Mouse (Mus musculus) hindbrain, embryonic 10.5 days (tissue): Measurements from ENCODE around the gene Ikbkg. TPM values are rescaled to one million over a fixed set of nuclear protein-coding genes. Genes with fewer than 3 reads are reported as not detected.
A peak's percentile ranks its signal among the peaks of the same experiment; 100 is the strongest.
"Not testable (repeated sequence)": the region's sequence is repeated elsewhere in the genome, so short reads cannot be mapped to it uniquely, and the experiment has no call there.

ENCODE experiments used
- DNase-seq: peaks from one replicate; pipeline ENCODE4 v3.0.0-alpha.2; 2017; ENCODE audit warnings: low spot score
- H3K27ac ChIP-seq: fragments of 300-500 bp; sonication (generic); 2 replicates; pipeline ENCODE4 v1.5.1; 2016; ENCODE audit warnings: mild to moderate bottlenecking, moderate library complexity
- H3K27me3 ChIP-seq: fragments of 300-500 bp; sonication (generic); 2 replicates; pipeline ENCODE4 v1.6.1; 2016; ENCODE audit warnings: mild to moderate bottlenecking; ENCODE audit not compliant: poor library complexity, insufficient read depth, severe bottlenecking
- H3K36me3 ChIP-seq: fragments of 300-500 bp; sonication (generic); 2 replicates; pipeline ENCODE4 v1.6.1; 2016; ENCODE audit warnings: mild to moderate bottlenecking, moderate library complexity
- H3K4me1 ChIP-seq: fragments of 300-500 bp; sonication (generic); replicated peaks from 2 replicates; pipeline ENCODE4 v1.6.1; 2016; ENCODE audit warnings: mild to moderate bottlenecking
- H3K4me3 ChIP-seq: fragments of 300-500 bp; sonication (generic); 2 replicates; pipeline ENCODE4 v1.5.1; 2016; ENCODE audit warnings: mild to moderate bottlenecking, moderate library complexity
- H3K9me3 ChIP-seq: fragments of 300-500 bp; sonication (generic); 2 replicates; pipeline ENCODE4 v1.6.1; 2016; ENCODE audit warnings: mild to moderate bottlenecking, moderate library complexity
- WGBS: fragments of 180-500 bp; shearing (Covaris S2); methylation state at CpG from one replicate; pipeline ENCODE4 v1.1.7; 2016; 5-methylcytosine and 5-hydroxymethylcytosine counted together
- polyA plus RNA-seq: library from polyadenylated mRNA; unstranded; fragments of >200 nt; fragmentation: Nextera tagmentation; extraction: Ambion mirVana; gene quantifications from 2 replicates; pipeline ENCODE4 v1.2.1, GENCODE M21; 2016

The Ikbkg gene
- polyA plus RNA-seq, 1 experiment from 2014 or later, result 17.0 TPM

- peak; percentile 55 for DNase-seq
- Histone ChIP-seq H3K36me3 (peaks cover 15% of the 10 kb centered on the region), H3K4me3 (no peak overlapping the region), H3K9me3 (no peaks in the 10 kb centered on the region), H3K27ac (no peak overlapping the region), H3K27me3 (no peaks in the 10 kb centered on the region), H3K4me1 (no peaks in the 10 kb centered on the region)
These were observed 20.3 kb downstream of the Ikbkg start for GRCm38 (mm10) chrX:74413377-74413776.

GRCm38 (mm10) chrX:74424443-74424842 lies 31.4 kb downstream of the Ikbkg start:
- no peaks in the 10 kb centered on the region for H3K9me3 ChIP-seq
- no peak overlapping the region for H3K27ac ChIP-seq
- H3K4me1 ChIP-seq, result no peaks in the 10 kb centered on the region
- H3K27me3 ChIP-seq, result no peaks in the 10 kb centered on the region
- DNase-seq, result no peak
- H3K36me3 ChIP-seq, result peaks cover 5% of the 10 kb centered on the region; the same call in 1 of the 2 replicates
- H3K4me3 ChIP-seq, result no peak overlapping the region

GRCm38 (mm10) chrX:74425195-74425594 lies 32.1 kb downstream of the Ikbkg start:
- Histone ChIP-seq H3K4me1 (0 out of 2 replicates have a peak, but pooled peaks cover 2% of the 10 kb centered on the region), H3K27ac (no peak overlapping the region), H3K27me3 (no peaks in the 10 kb centered on the region), H3K9me3 (no peaks in the 10 kb centered on the region), H3K4me3 (no peak overlapping the region), H3K36me3 (peaks cover 5% of the 10 kb centered on the region; the same call in 1 of the 2 replicates)
- 82% methylated on average over 4 of the region's 4 CpGs for WGBS
- no peak for DNase-seq

- no peak overlapping the region for H3K27ac ChIP-seq
- no peaks in the 10 kb centered on the region for H3K9me3 ChIP-seq
- 90% methylated on average over 1 of the region's 1 CpGs for WGBS
- no peak overlapping the region for H3K4me3 ChIP-seq
- DNase-seq, result no peak
- H3K27me3 ChIP-seq, result no peaks in the 10 kb centered on the region
- H3K4me1 ChIP-seq, result 0 out of 2 replicates have a peak, but pooled peaks cover 5% of the 10 kb centered on the region
- peaks cover 5% of the 10 kb centered on the region; the same call in 1 of the 2 replicates for H3K36me3 ChIP-seq
These were observed 33.2 kb downstream of the Ikbkg start for GRCm38 (mm10) chrX:74426256-74426655.

GRCm38 (mm10) chrX:74427116-74427515 lies 34.0 kb downstream of the Ikbkg start:
- H3K9me3 ChIP-seq, result no peaks in the 10 kb centered on the region
- no peaks in the 10 kb centered on the region for H3K27me3 ChIP-seq
- no peak for DNase-seq
- H3K4me3 ChIP-seq, result no peak overlapping the region
- 0 out of 2 replicates have a peak, but pooled peaks cover 5% of the 10 kb centered on the region for H3K4me1 ChIP-seq
- H3K27ac ChIP-seq, result no peak overlapping the region
- peaks cover 5% of the 10 kb centered on the region; the same call in 1 of the 2 replicates for H3K36me3 ChIP-seq
- 84% methylated on average over 3 of the region's 3 CpGs for WGBS

- Histone ChIP-seq H3K36me3 (peaks cover 12% of the 10 kb centered on the region; the same call in 1 of the 2 replicates), H3K4me1 (0 out of 2 replicates have a peak, but pooled peaks cover 5% of the 10 kb centered on the region), H3K27ac (peak overlapping the region; percentile 84), H3K4me3 (peak overlapping the region; percentile 61), H3K9me3 (no peaks in the 10 kb centered on the region), H3K27me3 (no peaks in the 10 kb centered on the region)
- peak; percentile 2 for DNase-seq
- 19% methylated on average over 35 of the region's 35 CpGs for WGBS
These were observed 35.2 kb downstream of the Ikbkg start for GRCm38 (mm10) chrX:74428146-74428825.

- H3K27me3 ChIP-seq, result no peaks in the 10 kb centered on the region
- H3K36me3 ChIP-seq, result peaks cover 18% of the 10 kb centered on the region
- 0 out of 2 replicates have a peak, but pooled peaks cover 5% of the 10 kb centered on the region for H3K4me1 ChIP-seq
- H3K27ac ChIP-seq, result peak within 1 kb of the TSS; percentile 84
- H3K9me3 ChIP-seq, result no peaks in the 10 kb centered on the region
- peak within 1 kb of the TSS; percentile 61 for H3K4me3 ChIP-seq
- peak; percentile 83 for DNase-seq
- WGBS, result 17% methylated on average over 25 of the region's 25 CpGs
These were observed 35.8 kb downstream of the Ikbkg start, which contains the start of gene G6pdx for GRCm38 (mm10) chrX:74428826-74429276. Gene G6pdx, minus strand, starts transcription at chrX:74429194.

GRCm38 (mm10) chrX:74429290-74429821 lies 36.3 kb downstream of the Ikbkg start:
- H3K4me1 ChIP-seq, result 0 out of 2 replicates have a peak, but pooled peaks cover 5% of the 10 kb centered on the region
- no peaks in the 10 kb centered on the region for H3K9me3 ChIP-seq
- H3K27ac ChIP-seq, result peak overlapping the region; percentile 84
- WGBS, result 26% methylated on average over 22 of the region's 22 CpGs
- DNase-seq, result peak; percentile 75
- peak overlapping the region; percentile 61 for H3K4me3 ChIP-seq
- H3K36me3 ChIP-seq, result peaks cover 23% of the 10 kb centered on the region
- H3K27me3 ChIP-seq, result no peaks in the 10 kb centered on the region

GRCm38 (mm10) chrX:74451157-74451912 lies 58.2 kb downstream of the Ikbkg start:
- Histone ChIP-seq H3K36me3 (peaks cover 15% of the 10 kb centered on the region), H3K27ac (no peak overlapping the region), H3K4me1 (no peaks in the 10 kb centered on the region), H3K9me3 (no peaks in the 10 kb centered on the region), H3K27me3 (no peaks in the 10 kb centered on the region), H3K4me3 (no peak overlapping the region)
- no peak for DNase-seq
- 83% methylated on average over 4 of the region's 4 CpGs for WGBS

GRCm38 (mm10) chrX:74452773-74453172 lies 59.7 kb downstream of the Ikbkg start:
- peaks cover 9% of the 10 kb centered on the region for H3K36me3 ChIP-seq
- H3K27ac ChIP-seq, result no peak overlapping the region
- no peaks in the 10 kb centered on the region for H3K9me3 ChIP-seq
- 17% methylated on average over 4 of the region's 4 CpGs for WGBS
- H3K27me3 ChIP-seq, result no peaks in the 10 kb centered on the region
- no peaks in the 10 kb centered on the region for H3K4me1 ChIP-seq
- no peak for DNase-seq
- H3K4me3 ChIP-seq, result no peak overlapping the region

GRCm38 (mm10) chrX:74481349-74481885 lies 88.3 kb downstream of the Ikbkg start, which contains the start of gene Gm6880:
Gene Gm6880, minus strand, starts transcription at chrX:74481399.
- H3K27me3 ChIP-seq, H3K36me3 ChIP-seq, H3K4me1 ChIP-seq, DNase-seq, H3K9me3 ChIP-seq, H3K27ac ChIP-seq, H3K4me3 ChIP-seq: not testable (repeated sequence)
- WGBS, result 81% methylated on average over 14 of the region's 14 CpGs

- Histone ChIP-seq H3K27ac (no peak overlapping the region), H3K4me1 (no peaks in the 10 kb centered on the region), H3K27me3 (no peaks in the 10 kb centered on the region), H3K9me3 (no peaks in the 10 kb centered on the region), H3K4me3 (no peak overlapping the region), H3K36me3 (no peaks in the 10 kb centered on the region)
- WGBS, result 67% methylated on average over 1 of the region's 1 CpGs
- DNase-seq, result no peak
These were observed 104.0 kb downstream of the Ikbkg start for GRCm38 (mm10) chrX:74497131-74497530.
